Mouse (Mus musculus) mammary gland, adult 2 months (tissue): Measurements from ENCODE around the gene Fndc3c1. TPM values are rescaled to one million over a fixed set of nuclear protein-coding genes. Genes with fewer than 3 reads are reported as not detected.

Source experiments
- polyA plus RNA-seq: library from polyadenylated mRNA; depleted of rRNA; stranded (reverse); fragments of >200 nt; gene quantifications from 2 replicates; pipeline ENCODE4 v1.2.3, GENCODE M21; 2012; ENCODE audit warnings: low replicate concordance; rRNA removed

Fndc3c1 gene
- polyA plus RNA-seq: 0.42 TPM in 1 of 2 replicates, not detected in the other

DNA sequence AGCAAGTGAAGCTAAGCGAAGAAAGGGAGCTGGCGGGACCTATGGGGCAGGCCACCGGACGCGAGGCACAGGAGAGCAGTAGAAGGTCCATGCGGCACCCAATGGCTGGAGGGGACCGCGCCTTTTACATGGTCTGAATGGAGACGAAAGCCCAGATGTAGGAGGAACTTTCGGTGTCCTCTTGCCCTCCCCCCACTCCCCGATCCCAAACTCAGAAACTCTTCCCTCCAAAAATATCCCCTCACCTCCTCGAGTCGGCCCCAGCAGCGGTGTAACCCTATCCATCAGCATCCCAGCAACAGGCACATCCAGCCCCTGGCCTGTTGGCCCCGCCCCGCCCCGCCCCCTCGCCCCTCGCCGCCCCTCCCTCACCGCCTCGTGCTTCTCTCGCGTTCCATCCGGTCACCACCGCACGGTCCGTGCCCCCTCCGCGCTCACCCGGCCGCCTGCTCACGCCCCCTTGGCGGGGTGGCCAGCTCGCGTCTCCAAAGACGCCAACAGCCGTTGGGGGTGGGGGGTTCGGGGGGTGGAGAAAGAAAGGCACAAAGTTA, at the start of gene Fndc3c1:
Gene Fndc3c1 (minus strand): TSS at position 301 of the 551 bp plus-strand sequence.

Other genes with a start within 250 kb of the Fndc3c1 start
- not detected in 2 replicates for gene Fnd3c2, start 230.0 kb downstream of the Fndc3c1 start, polyA plus RNA-seq
- gene Gm5127, start 97.8 kb upstream of the Fndc3c1 start, polyA plus RNA-seq: 0.16 TPM in 1 of 2 replicates, not detected in the other
- 1.4 and 6.6 TPM in 2 replicates for gene Cysltr1, start 118.3 kb upstream of the Fndc3c1 start, polyA plus RNA-seq